Comparison of ENCODE assay signal across 12 mouse cellular contexts in genomic region chr1:41212876-41213275, GRCm38 (mm10).
"Had no signal": no experiment of that assay in that cellular context is flagged by ENCODE, and none has a peak within 500 bp of the region (broad histone marks: within the 10 kb centered on the region; RNA-seq: fewer than 3 reads in every experiment).

No protein-coding gene starts in this region.

- DNase-seq: gastrocnemius, postnatal 25 days; heart, adult 18-20 months; heart, postnatal 10 days; heart, postnatal 4 days; kidney, adult 18-20 months; kidney, adult 8-10 months; kidney, postnatal 10 days; kidney, postnatal 25 days; kidney, postnatal 4 days; liver; liver, embryonic 13.5 days; liver, postnatal 0 days had no signal
